Mouse (Mus musculus): ENCODE data around the gene Gnai2. TPM values are rescaled to one million over a fixed set of nuclear protein-coding genes. Genes with fewer than 3 reads are reported as not detected.

Gene Gnai2
- 100 to 1,000 TPM; 215 to 224 TPM for total RNA-seq (2021)
- long read RNA-seq, experiment 1, transcript Gnai2-201 (9 exons, 2,215 nt): major isoform, 108 of 134 reads
- long read RNA-seq, experiment 1, transcript Gnai2-202 (9 exons, 1,777 nt): minor isoform, 10 of 134 reads
- long read RNA-seq, experiment 1, partial matches to known transcripts: 10 of 134 reads
- long read RNA-seq, experiment 1, other reads (novel, unspliced or antisense): 2 of 134 reads
- long read RNA-seq, experiment 2, transcript Gnai2-206 (2 exons, 595 nt): minor isoform, 25 of 179 reads
- long read RNA-seq, experiment 2, transcript Gnai2-202 (9 exons, 1,777 nt): minor isoform, 15 of 179 reads
- long read RNA-seq, experiment 2, transcript Gnai2-201 (9 exons, 2,215 nt): major isoform, 113 of 179 reads
- long read RNA-seq, experiment 2, partial matches to known transcripts: 22 of 179 reads
- long read RNA-seq, experiment 2, other reads (novel, unspliced or antisense): 4 of 179 reads

DNA sequence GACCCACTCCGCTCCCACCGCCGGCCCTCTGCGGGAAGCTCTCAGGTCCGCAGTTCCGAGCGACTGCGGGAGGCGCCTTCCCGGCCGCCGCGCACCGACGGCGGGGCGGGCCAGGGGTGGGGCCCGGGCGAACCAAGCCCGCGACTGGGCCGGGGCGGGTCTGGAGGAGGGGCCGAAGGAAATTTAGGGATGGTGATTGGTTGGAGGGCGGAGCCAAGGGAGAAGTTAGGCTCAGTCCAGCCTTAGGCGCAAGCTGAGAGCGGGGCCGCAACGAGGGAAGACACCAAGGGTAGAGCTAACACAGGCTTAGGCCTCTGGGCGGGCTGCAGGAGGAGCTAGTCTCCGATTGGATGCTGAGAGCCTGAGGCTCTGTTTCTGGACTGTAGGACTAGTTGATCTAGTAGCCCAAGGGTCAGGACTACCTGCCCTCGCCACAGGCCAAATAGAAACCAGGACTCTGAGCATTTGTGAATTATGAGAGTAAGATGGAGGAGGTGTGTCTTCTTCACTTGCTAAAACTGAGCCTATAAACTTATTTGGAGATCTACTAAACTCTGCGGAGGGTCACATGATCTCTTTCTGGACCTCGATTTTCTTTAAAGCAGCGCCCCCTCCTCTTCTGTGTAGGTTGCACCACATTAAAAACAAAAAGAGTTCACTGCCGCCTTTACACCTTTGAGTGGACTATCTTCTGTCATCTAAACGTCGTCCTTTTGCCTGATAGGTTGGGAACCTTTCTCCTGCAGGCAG lies at the start of gene Gnai2:
Gnai2 (minus strand) TSS at position 89 of the 750 bp plus-strand sequence.
- peak; percentile 90 to 94 for DNase-seq (ENCODE audit: low spot score in 2 of 2)

DNA sequence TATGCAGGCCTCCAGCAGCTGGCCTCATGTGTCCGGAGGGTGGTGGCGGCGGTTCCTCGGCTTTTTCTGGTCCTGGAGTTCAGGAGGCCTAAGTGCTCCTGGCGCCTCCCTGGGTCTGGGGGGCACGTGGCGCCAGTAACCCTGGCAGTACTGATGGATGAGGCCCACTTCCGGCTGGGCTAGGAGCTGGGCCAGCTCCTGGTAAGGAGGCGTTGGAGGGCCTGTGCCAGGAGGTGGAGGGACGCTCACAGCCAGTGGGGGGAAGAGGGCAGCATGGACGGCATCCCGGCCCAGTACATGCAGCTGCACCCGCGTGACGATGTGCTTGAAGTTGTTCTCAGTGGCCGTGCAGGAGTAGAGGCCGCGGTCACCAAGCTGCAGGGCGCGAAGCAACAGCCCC lies 47.2 kb upstream of the Gnai2 start:
- no peak for DNase-seq (ENCODE audit: low spot score in 2 of 2)

DNA sequence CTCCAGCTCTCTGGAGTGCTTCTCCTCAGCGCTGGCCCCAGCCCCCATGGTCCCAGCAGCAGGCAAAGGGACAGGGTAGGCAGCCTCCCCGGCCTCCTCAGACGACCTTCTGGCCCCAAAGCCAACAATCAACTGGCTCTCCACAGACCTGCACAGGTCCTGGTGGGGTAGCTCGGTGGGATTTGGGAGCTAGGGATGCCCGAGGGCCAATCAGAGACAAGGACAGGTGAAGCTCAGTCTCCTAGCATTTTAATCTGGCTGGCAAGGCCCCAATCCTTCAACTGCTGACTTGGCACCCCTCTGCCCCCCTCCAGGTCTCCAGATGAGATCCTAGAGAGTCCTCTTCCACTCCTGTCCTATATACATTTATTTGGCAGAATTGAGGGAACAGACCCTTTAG lies 44.3 kb upstream of the Gnai2 start, which contains the start of gene Gnat1:
Gnat1 (minus strand) TSS at position 212 of the 400 bp plus-strand sequence.
- no peak for DNase-seq (ENCODE audit: low spot score in 2 of 2)

DNA sequence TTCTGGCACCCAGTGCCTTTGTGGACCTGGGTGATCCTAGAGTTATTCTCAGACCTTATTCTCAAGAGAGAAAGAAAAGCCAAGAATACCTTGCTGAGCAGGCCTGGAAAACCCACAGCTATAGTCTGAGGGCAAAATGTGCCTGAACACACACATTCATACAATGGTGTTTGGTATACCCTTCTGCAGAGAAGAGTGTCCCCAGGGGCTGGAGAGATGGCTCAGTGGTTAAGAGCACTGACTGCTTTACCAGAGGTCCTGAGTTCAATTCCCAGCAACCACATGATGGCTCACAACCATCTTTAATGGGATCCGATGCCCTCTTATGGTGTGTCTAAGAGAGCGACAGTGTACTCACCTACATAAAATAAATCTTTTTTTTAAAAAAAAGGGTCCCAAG lies 43.7 kb upstream of the Gnai2 start:
- no peak for DNase-seq (ENCODE audit: low spot score in 2 of 2)

DNA sequence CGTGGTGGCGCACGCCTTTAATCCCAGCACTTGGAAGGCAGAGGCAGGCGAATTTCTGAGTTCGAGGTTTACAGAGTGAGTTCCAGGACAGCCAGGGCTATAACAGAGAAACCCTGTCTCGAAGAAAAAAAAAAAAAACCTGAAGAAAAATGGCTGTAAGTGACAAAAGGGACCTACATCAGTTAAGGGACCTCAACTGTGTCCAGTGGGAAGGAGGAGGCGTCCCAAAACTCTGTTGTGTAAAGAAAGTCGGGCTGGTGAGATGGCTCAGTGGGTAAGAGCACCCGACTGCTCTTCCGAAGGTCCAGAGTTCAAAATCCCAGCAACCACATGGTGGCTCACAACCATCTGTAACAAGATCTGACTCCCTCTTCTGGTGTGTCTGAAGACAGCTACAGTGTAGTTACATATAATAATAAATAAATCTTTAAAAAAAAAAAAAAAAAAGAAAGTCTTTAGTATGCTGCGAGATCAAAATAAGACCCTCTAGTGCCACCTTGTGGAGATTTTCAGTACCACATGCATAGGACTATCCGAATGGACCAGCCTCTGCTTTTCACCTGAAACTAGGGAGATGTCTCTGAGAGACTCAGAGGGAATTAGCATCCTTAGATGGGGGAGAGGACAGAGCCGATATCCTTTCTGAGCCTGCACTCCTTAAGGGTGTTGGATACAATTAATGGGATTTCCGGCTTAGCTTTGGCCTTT lies 42.8 kb upstream of the Gnai2 start:
- peak; percentile 72 to 82 for DNase-seq (ENCODE audit: low spot score in 2 of 2)

DNA sequence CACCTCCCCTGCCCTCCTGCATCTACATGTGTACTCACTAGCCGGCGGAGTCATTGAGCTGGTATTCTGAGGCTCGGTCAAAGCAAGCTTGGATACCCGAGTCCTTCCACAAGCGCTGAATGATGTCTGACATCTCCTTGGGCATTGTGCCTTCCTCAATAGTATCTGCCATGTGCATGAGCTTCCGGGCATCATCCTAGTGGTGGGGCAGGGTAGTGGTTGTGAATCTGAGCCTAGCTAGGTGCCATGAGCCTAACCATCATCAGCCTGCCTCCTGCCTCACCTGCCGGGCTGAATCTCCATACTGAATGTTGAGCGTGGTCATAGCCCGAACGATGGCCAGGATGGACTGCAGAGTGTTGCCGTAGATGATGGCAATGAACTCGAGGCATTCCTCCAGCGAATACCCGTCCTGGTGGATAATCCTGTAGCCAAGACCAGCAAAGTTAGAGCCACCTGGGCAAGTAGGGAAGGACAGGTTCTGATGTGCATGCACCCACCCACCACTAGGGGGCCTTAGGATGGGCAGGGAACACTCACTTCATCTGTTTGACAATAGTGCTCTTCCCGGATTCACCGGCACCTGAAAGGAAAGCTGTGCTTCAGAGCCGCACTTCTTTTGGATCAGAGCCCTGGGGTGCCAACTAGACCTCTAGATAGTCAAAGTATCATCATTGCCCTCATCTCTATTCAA lies 42.1 kb upstream of the Gnai2 start:
- DNase-seq (ENCODE audit: low spot score in 2 of 2): no peak

DNA sequence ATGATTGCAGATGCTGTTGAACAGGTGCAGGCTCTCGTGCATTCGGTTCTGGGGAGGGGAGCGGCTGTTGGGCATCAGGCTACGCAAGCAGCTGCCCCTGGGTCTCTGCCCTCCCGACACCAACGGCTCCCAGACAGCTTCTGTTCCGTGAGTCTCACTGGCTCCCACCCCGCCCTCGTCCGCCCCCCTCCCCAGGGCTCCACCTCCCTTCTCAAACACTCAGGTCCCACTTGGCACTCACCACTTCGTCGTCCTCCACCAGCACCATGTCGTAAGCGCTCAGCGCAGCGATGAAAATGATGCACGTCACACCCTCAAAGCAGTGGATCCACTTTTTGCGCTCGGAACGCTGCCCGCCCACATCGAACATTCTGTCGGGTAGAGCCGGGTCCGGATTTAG lies 41.1 kb upstream of the Gnai2 start:
- no peak for DNase-seq (ENCODE audit: low spot score in 2 of 2)

DNA sequence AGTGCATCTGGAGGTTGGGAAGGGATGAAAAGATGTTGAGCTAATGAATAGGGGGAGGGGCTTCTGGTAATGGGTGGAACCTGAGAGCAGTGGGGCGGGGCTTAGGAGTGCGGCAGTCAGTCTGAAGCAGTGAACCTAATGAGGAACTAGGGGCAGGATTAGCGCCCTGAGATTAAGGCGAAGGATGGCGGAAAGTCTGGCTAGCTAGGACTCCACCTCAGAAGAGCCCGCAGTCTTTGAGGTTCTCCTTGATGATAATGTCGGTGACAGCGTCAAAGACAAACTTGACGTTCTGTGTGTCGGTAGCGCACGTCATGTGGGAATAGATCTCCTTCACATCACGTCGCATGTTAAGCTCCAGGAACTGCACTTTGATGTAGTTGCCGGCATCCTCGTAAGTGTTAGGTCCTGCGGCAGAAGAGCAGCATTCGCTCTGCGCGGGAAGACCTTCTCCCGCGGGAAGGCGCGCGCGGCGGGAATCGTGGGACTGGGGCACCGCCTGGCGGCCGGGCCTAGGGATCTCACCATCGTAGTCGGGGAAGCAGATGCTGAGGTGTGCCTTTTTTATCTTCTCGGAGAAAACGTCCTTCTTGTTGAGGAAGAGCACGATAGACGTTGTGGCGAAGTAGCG lies 40.6 kb upstream of the Gnai2 start:
- DNase-seq (ENCODE audit: low spot score in 2 of 2): peak; percentile 56 to 67

DNA sequence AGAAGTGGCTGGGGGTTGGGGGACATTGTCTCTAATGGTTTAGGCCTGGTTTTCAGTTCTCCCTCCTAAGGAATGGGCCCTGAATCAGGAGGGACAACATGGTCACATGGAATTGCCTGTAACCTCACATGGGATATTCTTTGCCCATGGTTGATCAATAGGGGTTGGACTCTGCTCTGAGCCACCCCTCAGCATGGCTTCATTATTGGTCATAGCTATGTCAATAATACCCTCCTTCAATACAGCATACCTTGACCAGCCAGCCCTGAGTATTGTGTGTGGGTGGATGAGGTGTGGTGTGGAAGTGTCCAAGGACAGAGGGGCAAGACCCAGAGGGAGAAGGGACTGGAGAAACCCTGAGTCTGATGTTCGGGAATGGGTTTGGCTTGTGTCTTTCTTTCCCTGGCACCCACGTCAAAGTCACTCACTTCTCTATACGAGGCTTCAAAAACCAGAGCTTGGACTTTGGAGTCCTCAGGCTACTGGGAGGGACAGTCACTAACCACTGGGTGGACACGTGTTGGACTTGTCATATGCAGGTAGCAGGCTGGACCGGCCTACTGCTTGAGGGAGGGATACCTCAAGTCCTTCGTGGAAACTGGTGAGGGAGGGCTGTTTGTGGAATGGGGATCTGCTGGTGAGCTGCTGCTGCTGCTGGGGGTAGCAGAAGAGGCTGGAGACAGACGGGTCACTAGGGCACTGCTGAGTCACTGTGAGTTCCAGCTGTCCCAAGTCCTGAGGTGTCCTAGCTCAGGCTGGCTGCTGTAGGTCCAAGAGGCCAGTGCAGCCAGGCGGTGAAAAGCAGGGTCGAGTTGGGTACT lies 39.7 kb upstream of the Gnai2 start:
- DNase-seq (ENCODE audit: low spot score in 2 of 2): no peak

DNA sequence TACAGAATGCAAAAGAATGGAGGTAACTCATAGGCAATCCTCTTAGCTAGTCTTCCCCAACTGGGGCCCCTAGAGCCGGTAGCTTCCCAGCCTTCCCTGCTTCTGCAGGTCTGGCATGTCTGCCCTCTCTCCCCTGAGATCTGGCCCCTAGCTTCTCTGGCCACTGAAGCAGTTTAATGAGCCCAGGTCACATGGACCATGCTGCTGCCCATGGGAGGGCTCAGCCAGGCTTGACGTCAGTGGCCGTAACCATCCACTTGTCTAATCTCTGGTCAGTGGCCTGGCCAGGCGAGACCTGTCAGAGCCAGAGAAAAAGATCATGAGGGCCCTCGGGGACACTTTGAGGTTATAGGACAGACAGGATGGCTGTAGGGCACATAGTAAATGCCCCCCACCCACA lies 35.1 kb upstream of the Gnai2 start:
- no peak for DNase-seq (ENCODE audit: low spot score in 2 of 2)

DNA sequence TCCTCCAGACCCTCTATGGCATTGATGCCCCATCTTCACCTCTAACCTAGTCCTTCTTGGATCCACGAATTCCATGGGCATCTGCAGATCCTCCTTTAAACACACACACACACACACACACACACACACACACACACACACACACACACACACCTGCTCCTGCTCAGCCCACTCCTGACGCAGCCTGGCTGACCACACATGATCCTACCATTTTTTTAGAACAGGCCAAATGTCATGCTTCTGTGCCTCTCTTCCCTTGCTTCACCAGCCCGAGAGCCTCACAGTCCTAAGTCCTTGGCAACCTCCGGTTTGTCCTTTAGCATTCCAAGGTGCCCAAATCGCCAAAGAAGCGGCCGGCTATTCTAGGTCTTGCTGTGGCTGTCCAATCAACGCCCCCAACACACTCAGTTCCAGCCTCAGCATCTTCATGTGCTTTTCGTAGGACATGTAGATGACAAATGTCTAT lies 34.3 kb upstream of the Gnai2 start, which contains the start of gene Slc38a3:
Slc38a3 (minus strand) TSS at position 51 of the 466 bp plus-strand sequence.
- DNase-seq (ENCODE audit: low spot score in 2 of 2): no peak

DNA sequence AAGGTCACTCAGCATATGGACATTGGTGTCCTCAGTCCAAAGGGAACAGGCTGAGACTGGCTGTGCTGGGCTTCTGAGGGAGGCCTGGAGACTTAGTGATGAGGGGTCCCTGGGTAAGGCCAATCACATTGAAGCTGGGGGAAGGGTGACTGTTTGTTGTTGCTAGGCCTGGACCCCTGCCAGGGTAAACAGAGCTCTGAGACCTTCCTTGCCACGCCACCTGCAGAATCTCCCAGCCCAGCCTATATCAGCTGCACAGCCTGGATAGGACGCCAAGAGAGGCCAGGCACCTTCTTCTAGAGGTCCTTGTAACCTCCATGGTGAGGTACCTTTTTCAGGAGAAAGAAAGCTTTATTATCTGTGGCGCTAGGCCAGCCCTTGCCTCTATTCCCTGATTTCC lies 33.7 kb upstream of the Gnai2 start:
- DNase-seq (ENCODE audit: low spot score in 2 of 2): no peak

DNA sequence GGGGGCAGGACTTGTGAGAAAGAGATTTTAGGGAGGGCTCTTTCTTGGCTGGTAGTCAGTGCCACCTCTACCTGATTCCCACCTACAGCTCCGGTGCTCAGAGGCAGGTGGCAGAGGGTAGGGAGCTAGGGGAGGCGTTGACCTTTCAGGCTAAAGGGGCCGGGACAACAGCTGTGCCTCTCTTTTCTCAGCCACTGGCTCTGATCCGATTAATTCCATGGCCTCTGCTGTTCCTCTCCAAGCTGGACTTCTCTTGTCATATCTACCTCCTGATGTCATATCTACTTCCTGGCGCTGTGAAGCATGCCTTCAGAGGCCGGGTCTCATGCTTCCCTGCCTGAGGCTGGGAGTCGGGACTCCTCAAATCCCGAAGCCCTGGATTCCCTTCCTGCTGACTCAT lies 32.8 kb upstream of the Gnai2 start:
- DNase-seq (ENCODE audit: low spot score in 2 of 2): no peak

DNA sequence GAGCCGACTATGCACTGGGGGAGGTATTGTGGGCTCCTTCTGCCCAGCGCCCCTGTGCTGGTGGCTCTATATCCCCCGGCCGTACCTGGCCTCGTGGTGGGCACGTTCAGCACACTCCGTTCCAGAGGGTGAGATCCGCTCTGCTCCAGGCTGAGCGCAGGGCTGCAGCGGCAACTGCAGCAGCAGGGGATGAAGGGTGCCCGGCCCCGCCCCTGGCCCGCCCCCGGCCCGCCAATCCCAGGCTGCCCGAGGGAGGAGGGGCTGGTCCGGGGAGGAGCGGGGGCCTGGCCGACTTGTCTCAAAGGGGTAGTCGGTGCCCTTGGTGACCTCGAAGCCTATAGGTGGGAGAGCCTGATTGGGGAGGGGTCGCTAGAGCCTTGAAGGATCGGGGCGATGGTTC lies 32.1 kb upstream of the Gnai2 start:
- peak; percentile 38 to 52 for DNase-seq (ENCODE audit: low spot score in 2 of 2)

DNA sequence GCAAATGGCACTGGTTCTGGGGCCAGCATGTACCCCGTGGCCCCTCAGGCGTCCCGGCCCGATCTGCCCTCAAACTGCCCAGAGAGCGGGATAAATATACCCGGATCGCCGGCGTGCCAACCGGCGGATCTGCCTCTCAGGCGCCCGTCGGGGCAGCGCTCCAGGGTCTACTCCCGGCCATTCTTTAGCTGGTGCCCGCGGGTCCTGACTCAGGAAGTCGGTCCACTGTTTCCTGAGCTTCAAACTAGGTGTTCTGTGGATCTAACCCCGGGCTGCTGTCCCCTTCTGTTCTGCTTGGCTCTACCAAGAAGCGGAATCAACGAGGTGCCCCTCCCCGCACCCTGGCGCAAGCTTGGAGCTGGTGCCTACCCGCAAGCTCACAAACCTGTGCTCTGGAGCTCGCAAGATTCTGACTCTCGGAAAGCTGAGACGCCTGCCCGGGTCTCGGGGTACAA lies 31.6 kb upstream of the Gnai2 start:
- DNase-seq (ENCODE audit: low spot score in 2 of 2): no peak

DNA sequence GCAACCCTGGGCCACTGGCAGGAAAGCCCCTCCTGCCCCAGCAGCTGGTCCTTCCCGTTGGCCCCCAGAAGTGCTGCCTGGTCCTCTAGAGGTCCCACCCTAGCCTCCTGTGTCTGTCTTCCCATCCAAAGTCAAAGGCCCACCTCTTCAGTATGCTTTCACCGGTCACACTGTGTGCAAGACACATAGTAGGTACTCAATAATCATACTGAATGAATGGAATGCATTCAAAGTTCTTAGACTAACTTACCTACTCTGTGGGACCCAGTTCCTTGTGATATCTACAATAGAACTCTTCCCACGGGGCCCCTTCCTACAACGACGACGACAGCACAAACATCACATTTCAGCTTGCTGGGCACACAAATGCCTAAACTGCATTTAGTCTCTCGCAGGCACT lies 30.1 kb upstream of the Gnai2 start:
- DNase-seq (ENCODE audit: low spot score in 2 of 2): no peak

DNA sequence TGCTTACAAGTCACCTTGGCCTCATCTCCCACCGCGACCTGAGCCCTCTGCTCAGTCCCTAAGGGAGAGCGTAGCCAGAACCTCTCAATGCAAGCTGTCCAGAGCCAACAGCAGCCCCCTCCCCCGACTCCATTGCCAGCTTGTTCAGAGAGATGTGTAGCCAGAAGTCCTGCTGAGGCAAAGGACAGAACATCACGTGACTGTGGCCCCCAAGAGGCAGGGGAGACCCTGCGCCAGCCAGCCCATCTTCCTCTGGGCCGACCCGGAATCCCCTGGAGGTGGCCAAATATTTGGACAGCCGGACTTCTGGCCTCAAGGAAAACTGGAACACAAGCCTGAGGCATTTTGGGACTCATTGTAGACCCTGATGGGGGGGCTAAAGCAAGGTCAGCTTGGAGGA lies 28.4 kb upstream of the Gnai2 start:
- peak in 1 of 2 experiments; percentile 19 for DNase-seq (ENCODE audit: low spot score in 2 of 2)

DNA sequence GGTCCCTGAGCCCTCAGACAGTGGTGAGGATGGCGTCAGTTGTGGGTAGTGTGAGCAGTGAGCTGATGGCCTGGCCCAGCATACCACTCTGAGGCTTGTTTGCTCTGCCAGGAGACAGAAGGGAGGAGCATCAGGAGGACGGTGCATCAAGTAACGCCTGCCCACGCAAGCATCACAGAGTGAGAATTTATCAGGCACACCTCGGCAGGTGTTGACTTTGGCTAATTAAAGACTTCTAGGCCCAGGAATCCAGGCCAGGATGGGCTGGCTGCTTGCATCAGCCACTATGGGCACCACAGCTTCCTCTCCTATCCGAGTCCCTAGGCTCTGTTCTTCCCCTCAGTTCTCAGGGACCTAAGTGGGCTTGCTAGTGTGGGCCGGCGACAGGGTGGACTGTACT lies 27.2 kb upstream of the Gnai2 start:
- DNase-seq (ENCODE audit: low spot score in 2 of 2): no peak

DNA sequence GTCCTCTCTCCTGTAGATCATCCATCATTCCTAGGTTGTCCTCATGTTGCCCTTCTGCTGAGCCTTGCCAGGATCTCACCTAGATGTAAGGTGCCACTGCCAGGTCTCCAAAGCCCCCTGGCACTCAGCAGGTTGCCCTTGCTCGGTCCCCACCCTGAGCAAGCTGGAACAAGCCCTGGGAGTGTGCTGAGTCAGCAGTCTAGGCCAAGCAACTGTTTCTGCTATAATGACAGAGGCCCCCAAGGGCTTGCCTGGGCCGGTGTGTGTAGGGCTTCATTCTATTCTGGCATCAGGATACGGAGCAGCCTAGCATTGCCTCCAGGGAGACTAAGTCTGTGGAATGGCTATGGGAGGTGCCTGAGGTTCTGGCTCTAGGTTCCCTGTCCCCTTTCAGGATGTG lies 25.6 kb upstream of the Gnai2 start:
- no peak for DNase-seq (ENCODE audit: low spot score in 2 of 2)
